Mouse (Mus musculus): Measurements from ENCODE around the gene Arl15. TPM values are rescaled to one million over a fixed set of nuclear protein-coding genes. Genes with fewer than 3 reads are reported as not detected.

Arl15 gene
- polyA plus RNA-seq (2012; ENCODE audit: insufficient read depth, low replicate concordance): 0.19 TPM in 1 of 2 replicates, not detected in the other

- Histone ChIP-seq H3K4me1 (peaks cover 35% of the 10 kb centered on the region), H3K36me3 (replicated peaks; ENCODE audit: low read length) (peaks cover 2% of the 10 kb centered on the region), H3K4me3 (replicated peaks) (peak within 1 kb of the TSS; percentile 95), H3K9me3 (no peaks in the 10 kb centered on the region), H3K27me3 (replicated peaks) (no peaks in the 10 kb centered on the region)
- no peak for TF ChIP-seq GATA1 (IDR thresholded peaks at IDR 0.05; ENCODE audit: borderline replicate concordance, low read length)
- no peak for TF ChIP-seq FLI1 (IDR thresholded peaks at IDR 0.05; ENCODE audit: low read length)
Observed at GRCm38 (mm10) chr13:113794039-113794704, at the start of gene Arl15. Arl15 (plus strand) TSS chr13:113794505.

GRCm38 (mm10) chr13:113745301-113745700 lies 49.0 kb upstream of the Arl15 start:
- Histone ChIP-seq H3K4me1 (no peaks in the 10 kb centered on the region), H3K9me3 (peaks cover 10% of the 10 kb centered on the region), H3K4me3 (replicated peaks) (no peak overlapping the region), H3K36me3 (replicated peaks; ENCODE audit: low read length) (no peaks in the 10 kb centered on the region), H3K27me3 (replicated peaks) (no peaks in the 10 kb centered on the region)
- no peak for TF ChIP-seq FLI1 (IDR thresholded peaks at IDR 0.05; ENCODE audit: low read length)
- no peak for TF ChIP-seq GATA1 (IDR thresholded peaks at IDR 0.05; ENCODE audit: borderline replicate concordance, low read length)

DNA sequence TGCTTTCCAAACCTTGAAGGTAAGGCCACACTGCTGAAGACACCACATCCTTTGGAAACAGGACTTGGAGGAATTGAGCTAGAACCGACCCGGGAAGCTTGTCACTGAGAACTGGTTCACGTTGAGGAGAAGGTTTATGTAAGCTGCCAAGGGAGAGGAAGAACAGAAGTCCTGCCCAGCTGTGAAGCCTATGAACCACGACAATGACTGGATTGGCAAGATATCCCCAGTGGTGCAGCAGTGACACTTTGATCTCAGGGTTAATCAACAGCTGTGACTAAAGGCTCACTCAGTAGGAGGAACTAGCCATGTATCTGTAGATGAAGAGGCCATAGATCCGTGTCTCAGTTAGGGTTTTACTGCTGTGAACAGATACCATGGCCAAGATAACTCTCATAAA lies 43.5 kb upstream of the Arl15 start:
- TF ChIP-seq GATA1 (IDR thresholded peaks at IDR 0.05; ENCODE audit: borderline replicate concordance, low read length) (no peak), FLI1 (IDR thresholded peaks at IDR 0.05; ENCODE audit: low read length) (no peak)
- Histone ChIP-seq H3K9me3 (peaks cover 13% of the 10 kb centered on the region), H3K27me3 (replicated peaks) (no peaks in the 10 kb centered on the region), H3K4me1 (no peaks in the 10 kb centered on the region), H3K4me3 (replicated peaks) (no peak overlapping the region), H3K36me3 (replicated peaks; ENCODE audit: low read length) (no peaks in the 10 kb centered on the region)

DNA sequence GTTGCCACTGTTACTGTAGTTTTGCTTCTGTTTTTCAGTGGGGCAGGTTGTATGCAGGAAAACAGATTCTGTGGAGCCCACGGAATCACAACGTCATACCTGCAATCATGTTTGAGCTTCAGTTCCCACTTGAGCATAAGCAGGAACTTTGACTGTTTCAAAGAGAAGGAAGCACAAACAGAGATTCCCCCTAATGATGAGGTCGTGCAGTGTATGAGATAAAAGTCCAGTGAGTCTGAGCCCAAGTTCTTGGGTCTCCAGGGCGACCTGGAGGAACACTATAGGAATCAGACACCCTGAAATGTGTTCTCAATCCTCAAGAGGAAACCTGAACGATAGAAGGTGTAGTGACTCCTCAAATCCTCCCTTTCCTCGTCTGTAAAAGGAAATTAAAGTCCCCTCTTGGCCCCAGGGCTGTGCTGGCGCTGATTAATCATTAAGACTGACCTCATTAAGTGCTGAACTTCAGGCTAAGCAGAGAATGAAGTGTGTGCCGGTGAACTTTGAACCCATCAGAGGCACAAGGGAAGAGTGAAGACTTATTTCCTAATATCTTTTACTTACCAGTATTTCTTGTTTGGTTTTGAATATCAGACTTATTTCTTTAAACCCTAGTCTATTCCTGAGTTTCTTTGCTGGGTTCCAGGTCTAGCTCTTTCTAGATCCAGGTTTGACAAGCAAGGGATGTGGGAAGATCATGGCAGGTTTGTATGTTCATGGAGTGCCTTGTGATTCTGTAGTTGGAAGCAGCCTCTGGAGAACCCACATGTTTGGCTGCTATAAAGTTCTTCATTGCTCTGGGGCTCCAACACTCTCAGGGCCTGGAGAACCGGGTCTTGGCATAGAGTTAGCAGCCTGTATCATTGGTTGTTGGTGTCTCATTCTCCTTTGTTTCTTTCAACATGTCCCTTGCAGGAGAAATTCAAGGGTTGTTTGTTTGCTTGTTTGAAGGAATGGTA lies 39.3 kb upstream of the Arl15 start:
- Histone ChIP-seq H3K27me3 (replicated peaks) (no peaks in the 10 kb centered on the region), H3K4me3 (replicated peaks) (no peak overlapping the region), H3K9me3 (peaks cover 13% of the 10 kb centered on the region), H3K4me1 (no peaks in the 10 kb centered on the region), H3K36me3 (replicated peaks; ENCODE audit: low read length) (no peaks in the 10 kb centered on the region)
- TF ChIP-seq GATA1 (IDR thresholded peaks at IDR 0.05; ENCODE audit: borderline replicate concordance, low read length): no peak
- TF ChIP-seq FLI1 (IDR thresholded peaks at IDR 0.05; ENCODE audit: low read length): no peak

GRCm38 (mm10) chr13:113755779-113756178 lies 38.5 kb upstream of the Arl15 start:
- TF ChIP-seq GATA1 (IDR thresholded peaks at IDR 0.05; ENCODE audit: borderline replicate concordance, low read length): no peak
- TF ChIP-seq FLI1 (IDR thresholded peaks at IDR 0.05; ENCODE audit: low read length): no peak
- H3K4me3 ChIP-seq (replicated peaks): no peak overlapping the region
- H3K4me1 ChIP-seq: no peaks in the 10 kb centered on the region
- H3K9me3 ChIP-seq: peaks cover 11% of the 10 kb centered on the region
- H3K27me3 ChIP-seq (replicated peaks): no peaks in the 10 kb centered on the region
- no peaks in the 10 kb centered on the region for H3K36me3 ChIP-seq (replicated peaks; ENCODE audit: low read length)

- Histone ChIP-seq H3K36me3 (replicated peaks; ENCODE audit: low read length) (no peaks in the 10 kb centered on the region), H3K4me1 (no peaks in the 10 kb centered on the region), H3K27me3 (replicated peaks) (no peaks in the 10 kb centered on the region), H3K4me3 (replicated peaks) (no peak overlapping the region), H3K9me3 (peaks cover 21% of the 10 kb centered on the region)
- TF ChIP-seq FLI1 (IDR thresholded peaks at IDR 0.05; ENCODE audit: low read length): no peak
- no peak for TF ChIP-seq GATA1 (IDR thresholded peaks at IDR 0.05; ENCODE audit: borderline replicate concordance, low read length)
Observed at GRCm38 (mm10) chr13:113761717-113762116, 32.6 kb upstream of the Arl15 start.

DNA sequence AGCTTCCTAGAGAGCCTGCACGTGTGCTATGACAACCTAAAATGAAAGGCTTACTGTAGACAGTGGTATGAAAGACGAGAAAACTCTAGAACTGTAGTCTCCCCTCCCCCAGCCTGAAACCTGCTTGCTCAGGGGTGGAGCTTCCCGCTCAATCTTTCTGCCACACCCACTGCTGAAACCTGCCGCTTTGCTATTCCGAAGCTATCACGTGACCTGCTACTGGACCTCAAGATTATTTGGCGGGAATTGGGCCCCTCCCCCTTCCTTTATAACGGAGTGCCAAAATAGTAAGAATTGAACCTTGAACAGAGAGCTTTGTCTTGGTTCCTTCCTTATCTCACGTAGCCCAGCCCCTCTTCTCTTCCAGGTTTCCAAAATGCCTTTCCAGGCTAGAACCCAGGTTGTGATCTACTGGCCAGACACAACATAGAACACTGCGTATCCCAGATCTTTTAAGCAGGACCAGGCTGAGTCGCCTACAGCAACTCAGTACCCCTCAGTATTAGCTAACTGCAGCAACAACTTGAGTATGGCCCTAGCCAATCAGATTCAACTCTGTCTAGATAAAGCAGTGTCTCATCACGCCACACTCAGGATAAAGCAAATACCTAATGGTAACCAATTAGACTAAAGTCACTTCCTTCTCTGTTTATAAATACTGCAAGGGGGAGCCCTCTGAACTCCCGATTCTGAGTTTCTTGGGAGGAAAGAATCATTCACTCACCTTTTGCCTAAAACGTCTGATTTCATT lies 31.4 kb upstream of the Arl15 start:
- no peak for TF ChIP-seq FLI1 (IDR thresholded peaks at IDR 0.05; ENCODE audit: low read length)
- TF ChIP-seq GATA1 (IDR thresholded peaks at IDR 0.05; ENCODE audit: borderline replicate concordance, low read length): no peak
- H3K9me3 ChIP-seq: peaks cover 25% of the 10 kb centered on the region
- H3K4me1 ChIP-seq: no peaks in the 10 kb centered on the region
- H3K36me3 ChIP-seq (replicated peaks; ENCODE audit: low read length): no peaks in the 10 kb centered on the region
- H3K27me3 ChIP-seq (replicated peaks): no peaks in the 10 kb centered on the region
- no peak overlapping the region for H3K4me3 ChIP-seq (replicated peaks)

- no peaks in the 10 kb centered on the region for H3K36me3 ChIP-seq (replicated peaks; ENCODE audit: low read length)
- no peaks in the 10 kb centered on the region for H3K27me3 ChIP-seq (replicated peaks)
- no peak overlapping the region for H3K4me3 ChIP-seq (replicated peaks)
- no peaks in the 10 kb centered on the region for H3K4me1 ChIP-seq
- no peak for TF ChIP-seq GATA1 (IDR thresholded peaks at IDR 0.05; ENCODE audit: borderline replicate concordance, low read length)
- no peak for TF ChIP-seq FLI1 (IDR thresholded peaks at IDR 0.05; ENCODE audit: low read length)
- H3K9me3 ChIP-seq: peaks cover 30% of the 10 kb centered on the region
Observed at GRCm38 (mm10) chr13:113765411-113765810, 28.9 kb upstream of the Arl15 start.

DNA sequence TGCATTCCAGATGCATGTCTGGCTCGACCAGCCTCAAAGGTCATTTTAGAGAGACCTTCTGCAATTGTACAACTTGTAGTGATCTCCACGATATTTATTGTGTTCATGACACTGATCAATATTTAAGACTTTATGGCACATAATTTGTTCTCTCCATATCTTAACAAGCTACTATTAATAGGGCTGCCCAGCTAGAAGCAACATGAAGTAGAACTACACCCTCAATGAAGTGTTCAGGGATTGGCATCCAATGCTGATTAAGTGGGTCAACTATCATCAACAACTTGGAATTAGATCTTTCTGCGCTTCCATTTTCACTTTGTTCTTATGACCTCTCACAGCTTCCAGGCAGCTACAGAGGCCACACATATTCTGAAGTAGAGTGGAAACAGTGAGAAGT lies 24.5 kb upstream of the Arl15 start:
- no peaks in the 10 kb centered on the region for H3K4me1 ChIP-seq
- peaks cover 14% of the 10 kb centered on the region for H3K9me3 ChIP-seq
- no peak overlapping the region for H3K4me3 ChIP-seq (replicated peaks)
- no peak for TF ChIP-seq FLI1 (IDR thresholded peaks at IDR 0.05; ENCODE audit: low read length)
- no peak for TF ChIP-seq GATA1 (IDR thresholded peaks at IDR 0.05; ENCODE audit: borderline replicate concordance, low read length)
- no peaks in the 10 kb centered on the region for H3K36me3 ChIP-seq (replicated peaks; ENCODE audit: low read length)
- H3K27me3 ChIP-seq (replicated peaks): peaks cover 2% of the 10 kb centered on the region
